Mouse (Mus musculus): ENCODE data around the gene H2-Ob. TPM values are rescaled to one million over a fixed set of nuclear protein-coding genes. Genes with fewer than 3 reads are reported as not detected.

Gene H2-Ob
- polyA plus RNA-seq, 1 experiment: 334 TPM

GRCm38 (mm10) chr17:34285848-34286247 is 47.1 kb downstream of the H2-Ob start:
- 50% methylated on average over 4 of the region's 4 CpGs for WGBS
- peak; percentile 67; the same call in 1 of the 2 replicates for TF ChIP-seq CTCF (IDR thresholded peaks at IDR 0.05; ENCODE audit: extremely low read depth, insufficient read depth, insufficient read length, insufficient replicate concordance)
- no peak; the same call in 1 of the 2 replicates for TF ChIP-seq POLR2A (IDR thresholded peaks at IDR 0.05; ENCODE audit: low read depth, low read length)
- peaks cover 15% of the 10 kb centered on the region; the same call in 1 of the 2 replicates for H3K4me1 ChIP-seq (ENCODE audit: control insufficient read depth, insufficient read depth, insufficient read length)
- peak overlapping the region; percentile 89 for H3K4me3 ChIP-seq (ENCODE audit: extremely low read depth, insufficient read depth, insufficient read length)
- peaks cover 38% of the 10 kb centered on the region for H3K36me3 ChIP-seq (ENCODE audit: control insufficient read depth, insufficient read depth, low read length)
- DNase-seq (ENCODE audit: low read depth in 1 of 2, low spot score in 2 of 2): peak in 1 of 2 experiments; percentile 73
- 0 out of 2 replicates have a peak overlapping the region, but pooled peaks have one; percentile 51 for H3K27ac ChIP-seq (ENCODE audit: insufficient read depth, low read length)
- H3K27me3 ChIP-seq (ENCODE audit: control insufficient read depth, insufficient read depth, low read length): no peaks in the 10 kb centered on the region

DNA sequence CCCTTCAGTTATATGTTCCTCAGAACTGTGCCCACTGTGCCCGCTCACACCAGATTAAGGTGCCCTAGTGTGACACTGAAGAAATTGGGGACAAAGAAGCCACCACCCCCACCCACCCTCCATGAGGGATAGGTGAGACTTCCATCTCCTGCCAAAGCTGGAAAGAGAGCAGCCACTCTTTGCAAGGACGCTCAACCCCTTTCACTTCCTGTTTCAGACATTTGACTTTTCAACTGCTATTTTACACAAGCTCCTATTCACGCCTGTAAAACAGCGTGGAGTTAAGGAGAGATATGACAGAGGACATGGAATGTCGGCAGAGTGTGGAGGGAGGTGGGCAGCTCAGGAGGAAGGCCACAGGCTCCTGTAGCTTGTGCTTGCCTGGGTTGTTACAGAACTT is 47.8 kb downstream of the H2-Ob start:
- peaks cover 34% of the 10 kb centered on the region for H3K36me3 ChIP-seq (ENCODE audit: control insufficient read depth, insufficient read depth, low read length)
- peak overlapping the region; percentile 99 for H3K27ac ChIP-seq (ENCODE audit: insufficient read depth, low read length)
- no peak for DNase-seq (ENCODE audit: low read depth in 1 of 2, low spot score in 2 of 2)
- no peak for TF ChIP-seq CTCF (IDR thresholded peaks at IDR 0.05; ENCODE audit: extremely low read depth, insufficient read depth, insufficient read length, insufficient replicate concordance)
- TF ChIP-seq POLR2A (IDR thresholded peaks at IDR 0.05; ENCODE audit: low read depth, low read length): no peak
- H3K27me3 ChIP-seq (ENCODE audit: control insufficient read depth, insufficient read depth, low read length): no peaks in the 10 kb centered on the region
- H3K4me3 ChIP-seq (ENCODE audit: extremely low read depth, insufficient read depth, insufficient read length): peak overlapping the region; percentile 89
- WGBS: 38% methylated on average over 5 of the region's 5 CpGs
- peaks cover 16% of the 10 kb centered on the region; the same call in 1 of the 2 replicates for H3K4me1 ChIP-seq (ENCODE audit: control insufficient read depth, insufficient read depth, insufficient read length)

GRCm38 (mm10) chr17:34286999-34287398 is 48.3 kb downstream of the H2-Ob start:
- H3K27me3 ChIP-seq (ENCODE audit: control insufficient read depth, insufficient read depth, low read length): no peaks in the 10 kb centered on the region
- peak overlapping the region; percentile 99 for H3K27ac ChIP-seq (ENCODE audit: insufficient read depth, low read length)
- no peak for DNase-seq (ENCODE audit: low read depth in 1 of 2, low spot score in 2 of 2)
- peak overlapping the region; percentile 89 for H3K4me3 ChIP-seq (ENCODE audit: extremely low read depth, insufficient read depth, insufficient read length)
- WGBS: 27% methylated on average over 6 of the region's 6 CpGs
- H3K36me3 ChIP-seq (ENCODE audit: control insufficient read depth, insufficient read depth, low read length): peaks cover 31% of the 10 kb centered on the region
- H3K4me1 ChIP-seq (ENCODE audit: control insufficient read depth, insufficient read depth, insufficient read length): peaks cover 16% of the 10 kb centered on the region; the same call in 1 of the 2 replicates
- no peak for TF ChIP-seq POLR2A (IDR thresholded peaks at IDR 0.05; ENCODE audit: low read depth, low read length)
- TF ChIP-seq CTCF (IDR thresholded peaks at IDR 0.05; ENCODE audit: extremely low read depth, insufficient read depth, insufficient read length, insufficient replicate concordance): no peak

DNA sequence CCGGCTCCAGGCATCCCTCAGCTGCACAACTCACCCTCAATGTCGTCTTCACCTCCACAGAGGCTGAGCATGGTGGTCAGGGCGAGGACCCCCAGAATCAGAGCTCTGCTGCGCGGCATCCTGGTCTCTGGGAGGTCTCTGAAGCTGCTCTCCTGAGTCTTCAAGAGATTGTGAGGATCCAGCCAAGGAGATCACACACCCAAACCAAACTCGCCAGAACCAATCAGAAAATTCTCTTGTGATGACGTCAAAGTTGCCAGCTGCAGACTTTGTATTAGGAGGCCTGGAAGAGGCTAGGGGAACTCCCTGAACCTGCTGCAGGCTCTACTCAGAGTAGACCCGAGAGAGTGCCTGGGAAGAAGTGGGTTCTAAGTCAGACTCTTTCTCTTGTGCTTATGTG is 48.9 kb downstream of the H2-Ob start, which contains the start of gene H2-Aa:
Gene H2-Aa, minus strand, starts transcription at position 176 of the 400 bp plus-strand sequence.
- peak within 1 kb of the TSS; percentile 89 for H3K4me3 ChIP-seq (ENCODE audit: extremely low read depth, insufficient read depth, insufficient read length)
- H3K4me1 ChIP-seq (ENCODE audit: control insufficient read depth, insufficient read depth, insufficient read length): peaks cover 20% of the 10 kb centered on the region; the same call in 1 of the 2 replicates
- peaks cover 26% of the 10 kb centered on the region for H3K36me3 ChIP-seq (ENCODE audit: control insufficient read depth, insufficient read depth, low read length)
- peak; percentile 90 to 98 for DNase-seq (ENCODE audit: low read depth in 1 of 2, low spot score in 2 of 2)
- 21% methylated on average over 8 of the region's 8 CpGs for WGBS
- TF ChIP-seq CTCF (IDR thresholded peaks at IDR 0.05; ENCODE audit: extremely low read depth, insufficient read depth, insufficient read length, insufficient replicate concordance) (no peak), POLR2A (IDR thresholded peaks at IDR 0.05; ENCODE audit: low read depth, low read length) (peak; percentile 88)
- H3K27ac ChIP-seq (ENCODE audit: insufficient read depth, low read length): peak within 1 kb of the TSS; percentile 99
- no peaks in the 10 kb centered on the region for H3K27me3 ChIP-seq (ENCODE audit: control insufficient read depth, insufficient read depth, low read length)

GRCm38 (mm10) chr17:34288131-34288530 is 49.4 kb downstream of the H2-Ob start:
- peak overlapping the region; percentile 28 for H3K4me3 ChIP-seq (ENCODE audit: extremely low read depth, insufficient read depth, insufficient read length)
- H3K36me3 ChIP-seq (ENCODE audit: control insufficient read depth, insufficient read depth, low read length): peaks cover 21% of the 10 kb centered on the region
- H3K27ac ChIP-seq (ENCODE audit: insufficient read depth, low read length): peak overlapping the region; percentile 93
- DNase-seq (ENCODE audit: low read depth in 1 of 2, low spot score in 2 of 2): no peak
- H3K4me1 ChIP-seq (ENCODE audit: control insufficient read depth, insufficient read depth, insufficient read length): peaks cover 21% of the 10 kb centered on the region; the same call in 1 of the 2 replicates
- TF ChIP-seq CTCF (IDR thresholded peaks at IDR 0.05; ENCODE audit: extremely low read depth, insufficient read depth, insufficient read length, insufficient replicate concordance): no peak
- no peak for TF ChIP-seq POLR2A (IDR thresholded peaks at IDR 0.05; ENCODE audit: low read depth, low read length)
- WGBS: 56% methylated on average over 3 of the region's 3 CpGs
- no peaks in the 10 kb centered on the region for H3K27me3 ChIP-seq (ENCODE audit: control insufficient read depth, insufficient read depth, low read length)

DNA sequence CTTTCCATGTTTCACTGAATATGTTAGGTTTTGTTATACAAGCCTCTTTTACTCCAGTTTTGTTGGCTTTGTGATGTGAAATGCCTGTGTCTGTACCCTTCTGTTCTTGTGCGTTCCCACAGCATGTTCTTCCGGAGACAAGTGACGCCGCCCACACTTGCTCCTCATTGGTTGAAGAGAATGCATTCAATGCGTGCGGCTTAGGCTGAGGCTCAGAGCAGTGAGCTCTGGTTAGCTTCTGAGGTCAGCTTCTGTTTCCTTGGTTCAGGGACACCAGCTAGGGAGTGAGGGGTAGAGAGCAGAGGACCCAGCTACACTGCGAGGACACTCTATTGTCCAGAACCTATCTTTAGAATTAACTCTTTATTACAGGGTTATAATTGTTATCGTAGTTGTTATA is 52.9 kb downstream of the H2-Ob start:
- Histone ChIP-seq H3K36me3 (ENCODE audit: control insufficient read depth, insufficient read depth, low read length) (peaks cover 1% of the 10 kb centered on the region; the same call in 1 of the 2 replicates), H3K4me3 (ENCODE audit: extremely low read depth, insufficient read depth, insufficient read length) (no peak overlapping the region), H3K27ac (ENCODE audit: insufficient read depth, low read length) (peak overlapping the region; percentile 90), H3K27me3 (ENCODE audit: control insufficient read depth, insufficient read depth, low read length) (no peaks in the 10 kb centered on the region), H3K4me1 (ENCODE audit: control insufficient read depth, insufficient read depth, insufficient read length) (peaks cover 22% of the 10 kb centered on the region; the same call in 1 of the 2 replicates)
- TF ChIP-seq CTCF (IDR thresholded peaks at IDR 0.05; ENCODE audit: extremely low read depth, insufficient read depth, insufficient read length, insufficient replicate concordance): no peak
- peak; percentile 97 for TF ChIP-seq POLR2A (IDR thresholded peaks at IDR 0.05; ENCODE audit: low read depth, low read length)
- peak; percentile 90 to 97 for DNase-seq (ENCODE audit: low read depth in 1 of 2, low spot score in 2 of 2)
- 16% methylated on average over 8 of the region's 8 CpGs for WGBS

DNA sequence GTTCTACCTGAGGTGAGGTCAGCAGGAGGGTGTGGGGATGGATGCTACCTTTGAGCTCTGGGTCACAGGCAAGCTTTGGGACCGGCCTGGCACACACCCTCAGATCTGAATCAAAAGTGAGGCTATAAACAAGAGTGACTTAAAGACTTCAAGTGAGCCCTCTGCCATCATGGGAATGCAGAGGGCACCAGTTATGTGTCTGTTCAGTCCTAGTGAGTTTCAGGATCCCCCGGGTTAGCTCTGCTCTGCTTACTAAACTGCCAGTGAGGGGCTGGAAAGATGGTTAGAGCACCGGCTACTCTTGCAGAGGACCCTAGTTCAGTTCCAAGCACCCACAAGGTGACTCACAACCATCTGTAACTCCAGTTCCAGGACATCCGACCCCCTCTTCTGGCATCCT is 53.9 kb downstream of the H2-Ob start:
- WGBS: 90% methylated on average over 4 of the region's 4 CpGs
- H3K27ac ChIP-seq (ENCODE audit: insufficient read depth, low read length): peak overlapping the region; percentile 96
- no peak for TF ChIP-seq CTCF (IDR thresholded peaks at IDR 0.05; ENCODE audit: extremely low read depth, insufficient read depth, insufficient read length, insufficient replicate concordance)
- TF ChIP-seq POLR2A (IDR thresholded peaks at IDR 0.05; ENCODE audit: low read depth, low read length): no peak
- no peak for DNase-seq (ENCODE audit: low read depth in 1 of 2, low spot score in 2 of 2)
- no peak overlapping the region for H3K4me3 ChIP-seq (ENCODE audit: extremely low read depth, insufficient read depth, insufficient read length)
- H3K36me3 ChIP-seq (ENCODE audit: control insufficient read depth, insufficient read depth, low read length): no peaks in the 10 kb centered on the region
- no peaks in the 10 kb centered on the region for H3K27me3 ChIP-seq (ENCODE audit: control insufficient read depth, insufficient read depth, low read length)
- H3K4me1 ChIP-seq (ENCODE audit: control insufficient read depth, insufficient read depth, insufficient read length): peaks cover 32% of the 10 kb centered on the region; the same call in 1 of the 2 replicates
